Mouse (Mus musculus): ENCODE data around the gene Inava. TPM values are rescaled to one million over a fixed set of nuclear protein-coding genes. Genes with fewer than 3 reads are reported as not detected.

The Inava gene
- polyA plus RNA-seq, 1 experiment from 2014 or later = 1.4 TPM

- H3K27ac ChIP-seq (replicated peaks) = no peak overlapping the region
- WGBS = 77% methylated on average over 5 of the region's 5 CpGs
- ATAC-seq (ENCODE audit: extremely low read depth, insufficient number of reproducible peaks, low FRiP score, low TSS enrichment) = no peak
Measured at GRCm38 (mm10) chr1:136190033-136190432, 44.0 kb downstream of the Inava start.

GRCm38 (mm10) chr1:136179511-136180001, 54.5 kb downstream of the Inava start:
- WGBS = 17% methylated on average over 2 of the region's 2 CpGs

More at GRCm38 (mm10) chr1:136190033-136190432, 44.0 kb downstream of the Inava start:
- Histone ChIP-seq H3K36me3 (no peaks in the 10 kb centered on the region), H3K4me1 (peaks cover 6% of the 10 kb centered on the region; the same call in 1 of the 2 replicates), H3K9me3 (no peaks in the 10 kb centered on the region), H3K4me2 (no peak overlapping the region), H3K27me3 (replicated peaks) (no peaks in the 10 kb centered on the region), H3K9ac (no peak overlapping the region), H3K4me3 (no peak overlapping the region)

GRCm38 (mm10) chr1:136178741-136179140, 55.3 kb downstream of the Inava start:
- Histone ChIP-seq H3K36me3 (peaks cover 10% of the 10 kb centered on the region; the same call in 1 of the 2 replicates), H3K4me1 (peaks cover 21% of the 10 kb centered on the region)
- no peak for ATAC-seq (ENCODE audit: extremely low read depth, insufficient number of reproducible peaks, low FRiP score, low TSS enrichment)

More at GRCm38 (mm10) chr1:136179511-136180001, 54.5 kb downstream of the Inava start:
- Histone ChIP-seq H3K27me3 (replicated peaks) (0 out of 2 replicates have a peak, but pooled peaks cover 4% of the 10 kb centered on the region), H3K9ac (no peak overlapping the region), H3K36me3 (peaks cover 10% of the 10 kb centered on the region; the same call in 1 of the 2 replicates), H3K4me3 (no peak overlapping the region), H3K4me2 (no peak overlapping the region), H3K9me3 (no peaks in the 10 kb centered on the region), H3K27ac (replicated peaks) (no peak overlapping the region), H3K4me1 (peaks cover 21% of the 10 kb centered on the region)
- ATAC-seq (ENCODE audit: extremely low read depth, insufficient number of reproducible peaks, low FRiP score, low TSS enrichment) = no peak

GRCm38 (mm10) chr1:136177085-136177484, 57.0 kb downstream of the Inava start:
- ATAC-seq (ENCODE audit: extremely low read depth, insufficient number of reproducible peaks, low FRiP score, low TSS enrichment) = no peak
- Histone ChIP-seq H3K36me3 (peaks cover 12% of the 10 kb centered on the region), H3K4me3 (no peak overlapping the region), H3K9ac (no peak overlapping the region), H3K27me3 (replicated peaks) (peaks cover 8% of the 10 kb centered on the region; the same call in 1 of the 2 replicates), H3K27ac (replicated peaks) (no peak overlapping the region), H3K4me1 (peaks cover 30% of the 10 kb centered on the region), H3K4me2 (no peak overlapping the region), H3K9me3 (no peaks in the 10 kb centered on the region)
- WGBS = 72% methylated on average over 2 of the region's 2 CpGs

More at GRCm38 (mm10) chr1:136178741-136179140, 55.3 kb downstream of the Inava start:
- H3K27ac ChIP-seq (replicated peaks) = no peak overlapping the region
- H3K27me3 ChIP-seq (replicated peaks) = peaks cover 8% of the 10 kb centered on the region; the same call in 1 of the 2 replicates
- H3K9ac ChIP-seq = no peak overlapping the region
- no peak overlapping the region for H3K4me3 ChIP-seq
- H3K4me2 ChIP-seq = no peak overlapping the region
- 34% methylated on average over 6 of the region's 6 CpGs for WGBS
- no peaks in the 10 kb centered on the region for H3K9me3 ChIP-seq

GRCm38 (mm10) chr1:136175183-136175582, 58.9 kb downstream of the Inava start:
- peaks cover 8% of the 10 kb centered on the region; the same call in 1 of the 2 replicates for H3K27me3 ChIP-seq (replicated peaks)
- peaks cover 21% of the 10 kb centered on the region for H3K36me3 ChIP-seq
- H3K27ac ChIP-seq (replicated peaks) = no peak overlapping the region
- ATAC-seq (ENCODE audit: extremely low read depth, insufficient number of reproducible peaks, low FRiP score, low TSS enrichment) = no peak
- H3K4me3 ChIP-seq = no peak overlapping the region
- H3K9me3 ChIP-seq = no peaks in the 10 kb centered on the region
- no peak overlapping the region for H3K4me2 ChIP-seq
- no peak overlapping the region for H3K9ac ChIP-seq
- WGBS = 30% methylated on average over 6 of the region's 6 CpGs
- H3K4me1 ChIP-seq = peaks cover 30% of the 10 kb centered on the region

GRCm38 (mm10) chr1:136174101-136174606, 59.9 kb downstream of the Inava start:
- peak overlapping the region; percentile 38 for H3K4me2 ChIP-seq
- H3K9me3 ChIP-seq = no peaks in the 10 kb centered on the region
- H3K36me3 ChIP-seq = peaks cover 21% of the 10 kb centered on the region
- 0 out of 2 replicates have a peak overlapping the region, but pooled peaks have one; percentile 3 for H3K9ac ChIP-seq
- ATAC-seq (ENCODE audit: extremely low read depth, insufficient number of reproducible peaks, low FRiP score, low TSS enrichment) = no peak
- peaks cover 8% of the 10 kb centered on the region; the same call in 1 of the 2 replicates for H3K27me3 ChIP-seq (replicated peaks)
- H3K27ac ChIP-seq (replicated peaks) = no peak overlapping the region
- peaks cover 24% of the 10 kb centered on the region for H3K4me1 ChIP-seq
- no peak overlapping the region for H3K4me3 ChIP-seq
- 25% methylated on average over 13 of the region's 13 CpGs for WGBS

- H3K27ac ChIP-seq (replicated peaks) = no peak overlapping the region
- H3K4me3 ChIP-seq = no peak overlapping the region
- H3K36me3 ChIP-seq = peaks cover 21% of the 10 kb centered on the region
- H3K27me3 ChIP-seq (replicated peaks) = peaks cover 8% of the 10 kb centered on the region; the same call in 1 of the 2 replicates
- no peak overlapping the region for H3K9ac ChIP-seq
- no peak for ATAC-seq (ENCODE audit: extremely low read depth, insufficient number of reproducible peaks, low FRiP score, low TSS enrichment)
- WGBS = 47% methylated on average over 12 of the region's 12 CpGs
- peaks cover 17% of the 10 kb centered on the region for H3K4me1 ChIP-seq
- no peak overlapping the region for H3K4me2 ChIP-seq
- H3K9me3 ChIP-seq = no peaks in the 10 kb centered on the region
Measured at GRCm38 (mm10) chr1:136172696-136173095, 61.4 kb downstream of the Inava start.

- peaks cover 14% of the 10 kb centered on the region; the same call in 1 of the 2 replicates for H3K36me3 ChIP-seq
- ATAC-seq (ENCODE audit: extremely low read depth, insufficient number of reproducible peaks, low FRiP score, low TSS enrichment) = no peak
- 2% methylated on average over 5 of the region's 5 CpGs for WGBS
- no peak overlapping the region for H3K4me3 ChIP-seq
- H3K4me1 ChIP-seq = peaks cover 17% of the 10 kb centered on the region
- no peak overlapping the region for H3K9ac ChIP-seq
- no peak overlapping the region for H3K27ac ChIP-seq (replicated peaks)
- no peaks in the 10 kb centered on the region for H3K9me3 ChIP-seq
- peak overlapping the region; percentile 46 for H3K4me2 ChIP-seq
- H3K27me3 ChIP-seq (replicated peaks) = peaks cover 8% of the 10 kb centered on the region; the same call in 1 of the 2 replicates
Measured at GRCm38 (mm10) chr1:136170109-136170508, 64.0 kb downstream of the Inava start.

- Histone ChIP-seq H3K4me2 (no peak overlapping the region), H3K36me3 (peaks cover 35% of the 10 kb centered on the region), H3K27me3 (replicated peaks) (no peaks in the 10 kb centered on the region), H3K4me1 (peaks cover 4% of the 10 kb centered on the region), H3K9me3 (no peaks in the 10 kb centered on the region), H3K27ac (replicated peaks) (no peak overlapping the region), H3K4me3 (no peak overlapping the region), H3K9ac (no peak overlapping the region)
- WGBS = 60% methylated on average over 8 of the region's 8 CpGs
- ATAC-seq (ENCODE audit: extremely low read depth, insufficient number of reproducible peaks, low FRiP score, low TSS enrichment) = no peak
Measured at GRCm38 (mm10) chr1:136167657-136168056, 66.4 kb downstream of the Inava start.

- Histone ChIP-seq H3K4me1 (peaks cover 8% of the 10 kb centered on the region; the same call in 1 of the 2 replicates), H3K4me2 (no peak overlapping the region), H3K9me3 (no peaks in the 10 kb centered on the region), H3K27me3 (replicated peaks) (no peaks in the 10 kb centered on the region), H3K9ac (no peak overlapping the region), H3K27ac (replicated peaks) (no peak overlapping the region), H3K4me3 (no peak overlapping the region), H3K36me3 (peaks cover 40% of the 10 kb centered on the region)
- no peak for ATAC-seq (ENCODE audit: extremely low read depth, insufficient number of reproducible peaks, low FRiP score, low TSS enrichment)
- WGBS = 70% methylated on average over 2 of the region's 2 CpGs
Measured at GRCm38 (mm10) chr1:136165436-136165835, 68.6 kb downstream of the Inava start.
